Mouse (Mus musculus) neutrophil, adult 65 days (primary cell): ENCODE measurements around the gene Cyp2d40. TPM values are rescaled to one million over a fixed set of nuclear protein-coding genes. Genes with fewer than 3 reads are reported as not detected.

ENCODE experiments used
- total RNA-seq: library from RNA; stranded (reverse); gene quantifications from 2 replicates; pipeline ENCODE4 v1.2.4, GENCODE M21; 2023

The Cyp2d40 gene
- total RNA-seq, result not detected in 2 replicates

DNA sequence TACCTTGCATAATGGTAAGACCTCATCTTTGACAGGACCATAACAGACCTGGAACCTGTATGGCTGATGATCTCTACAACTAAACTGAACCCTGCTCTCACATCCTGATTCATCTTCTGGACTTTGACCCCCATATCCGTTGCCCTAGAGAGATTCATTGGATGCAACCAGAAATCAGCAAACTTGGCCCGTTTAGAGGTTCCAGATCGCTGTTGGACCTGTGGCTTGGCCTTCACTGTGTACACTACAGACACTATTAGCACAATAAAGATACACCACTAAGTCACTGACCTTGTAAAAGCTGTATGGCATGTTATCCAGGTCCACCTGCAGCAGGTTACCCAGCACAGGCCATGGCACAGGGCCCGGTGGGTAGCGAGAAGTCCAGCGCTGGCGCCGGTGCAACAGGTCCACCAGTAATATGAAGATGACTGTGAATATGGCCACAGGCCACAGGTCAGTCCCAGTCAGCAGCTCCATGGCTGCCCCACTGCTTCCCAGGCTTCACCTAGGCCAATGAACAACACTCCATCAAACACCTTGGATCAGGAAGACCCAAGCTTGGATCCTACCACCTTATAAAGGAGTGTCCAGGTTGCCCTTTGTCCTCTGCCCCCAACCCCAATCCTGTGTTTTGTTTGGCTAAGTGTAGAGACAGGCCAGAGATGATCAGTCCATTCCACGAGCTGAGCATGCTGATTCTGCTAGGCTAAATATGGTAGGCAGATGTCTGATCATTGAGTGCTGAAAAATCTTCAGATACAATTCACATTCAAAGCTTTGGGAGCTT is at the start of gene Cyp2d40:
Gene Cyp2d40, minus strand, starts transcription at position 553 of the 790 bp plus-strand sequence.

DNA sequence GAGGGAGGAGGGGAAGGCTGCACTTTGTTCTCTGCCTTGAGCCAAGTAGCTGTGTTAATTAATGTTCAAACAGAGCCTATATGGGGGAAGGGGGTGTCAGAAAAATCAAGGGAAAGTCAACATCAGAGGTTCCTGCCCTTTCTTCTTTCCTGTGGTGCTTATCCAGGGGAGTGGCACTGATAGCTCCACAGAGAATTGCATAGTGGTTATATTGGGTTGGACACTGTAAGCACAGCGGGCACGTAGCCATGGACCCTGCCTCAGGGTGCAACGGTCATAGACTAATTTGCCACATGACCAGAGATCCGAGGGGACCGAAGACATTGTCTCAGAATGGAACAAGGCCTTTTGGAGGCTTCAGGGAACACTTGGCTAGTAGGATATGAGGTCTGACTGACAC is 30.3 kb upstream of the Cyp2d40 start, which contains the start of gene Cyp2d26:
Gene Cyp2d26, minus strand, starts transcription at position 18 of the 400 bp plus-strand sequence.

Other genes starting within 250 kb of the Cyp2d40 start
- gene Cyp2d12, start 209.1 kb downstream of the Cyp2d40 start, total RNA-seq, result not detected in 2 replicates
- gene Cyp2d34, start 143.2 kb downstream of the Cyp2d40 start, total RNA-seq, result not detected in 2 replicates
- not detected in 2 replicates for gene Cyp2d26, start 30.1 kb upstream of the Cyp2d40 start, total RNA-seq
- 74.3 and 91.9 TPM in 2 replicates for gene Tcf20, start 223.7 kb upstream of the Cyp2d40 start, total RNA-seq